Mouse (Mus musculus) liver, embryonic 13.5 days (tissue): ENCODE results near the gene Rpl38. TPM values are rescaled to one million over a fixed set of nuclear protein-coding genes. Genes with fewer than 3 reads are reported as not detected.
"Not testable (repeated sequence)": the region's sequence is repeated elsewhere in the genome, so short reads cannot be mapped to it uniquely, and the experiment has no call there.

Source experiments
- ATAC-seq: fragments of 200-750 bp; cut with Nextera tagmentation; 2 replicates; pipeline ENCODE4 v1.8.0; 2017; ENCODE audit warnings: low read depth, mild to moderate bottlenecking, moderate number of reproducible peaks, moderate library complexity
- DNase-seq: peaks from one replicate; pipeline ENCODE4 v3.0.0; 2022
- H3K27ac ChIP-seq: fragments of 300-500 bp; sonication (generic); 2 replicates; pipeline ENCODE4 v1.5.1; 2015; ENCODE audit warnings: moderate library complexity, mild to moderate bottlenecking, inconsistent platforms
- H3K27me3 ChIP-seq: fragments of 300-500 bp; sonication (generic); 2 replicates; pipeline ENCODE4 v1.6.1; 2015; ENCODE audit warnings: mild to moderate bottlenecking, inconsistent platforms
- H3K36me3 ChIP-seq: fragments of 300-500 bp; sonication (generic); 2 replicates; pipeline ENCODE4 v1.6.1; 2015; ENCODE audit warnings: mild to moderate bottlenecking, inconsistent platforms
- H3K4me1 ChIP-seq: fragments of 300-500 bp; sonication (generic); replicated peaks from 2 replicates; pipeline ENCODE4 v1.6.1; 2015; ENCODE audit warnings: inconsistent platforms
- H3K4me2 ChIP-seq: fragments of 300-500 bp; sonication (generic); 2 replicates; pipeline ENCODE4 v1.6.1; 2015; ENCODE audit warnings: inconsistent platforms, mild to moderate bottlenecking, moderate library complexity
- H3K4me3 ChIP-seq: fragments of 300-500 bp; sonication (generic); replicated peaks from 2 replicates; pipeline ENCODE4 v1.5.1; 2015; ENCODE audit warnings: mild to moderate bottlenecking, inconsistent platforms
- H3K9ac ChIP-seq: fragments of 300-500 bp; sonication (generic); 2 replicates; pipeline ENCODE4 v1.6.1; 2015; ENCODE audit warnings: mild to moderate bottlenecking, inconsistent platforms
- H3K9me3 ChIP-seq: fragments of 300-500 bp; sonication (generic); replicated peaks from 2 replicates; pipeline ENCODE4 v1.6.1; 2016; ENCODE audit warnings: inconsistent platforms
- WGBS: fragments of 180-500 bp; shearing (Covaris S2); methylation state at CpG from one replicate; pipeline ENCODE4 v1.1.7; 2015; ENCODE audit not compliant: insufficient replicate concordance; 5-methylcytosine and 5-hydroxymethylcytosine counted together
- polyA plus RNA-seq: library from polyadenylated mRNA; unstranded; fragments of >200 nt; fragmentation: Nextera tagmentation; extraction: Ambion mirVana; gene quantifications from 2 replicates; pipeline ENCODE4 v1.2.1, GENCODE M21; 2015

The Rpl38 gene
- polyA plus RNA-seq, 1 experiment from 2014 or later = 1,120 TPM

DNA sequence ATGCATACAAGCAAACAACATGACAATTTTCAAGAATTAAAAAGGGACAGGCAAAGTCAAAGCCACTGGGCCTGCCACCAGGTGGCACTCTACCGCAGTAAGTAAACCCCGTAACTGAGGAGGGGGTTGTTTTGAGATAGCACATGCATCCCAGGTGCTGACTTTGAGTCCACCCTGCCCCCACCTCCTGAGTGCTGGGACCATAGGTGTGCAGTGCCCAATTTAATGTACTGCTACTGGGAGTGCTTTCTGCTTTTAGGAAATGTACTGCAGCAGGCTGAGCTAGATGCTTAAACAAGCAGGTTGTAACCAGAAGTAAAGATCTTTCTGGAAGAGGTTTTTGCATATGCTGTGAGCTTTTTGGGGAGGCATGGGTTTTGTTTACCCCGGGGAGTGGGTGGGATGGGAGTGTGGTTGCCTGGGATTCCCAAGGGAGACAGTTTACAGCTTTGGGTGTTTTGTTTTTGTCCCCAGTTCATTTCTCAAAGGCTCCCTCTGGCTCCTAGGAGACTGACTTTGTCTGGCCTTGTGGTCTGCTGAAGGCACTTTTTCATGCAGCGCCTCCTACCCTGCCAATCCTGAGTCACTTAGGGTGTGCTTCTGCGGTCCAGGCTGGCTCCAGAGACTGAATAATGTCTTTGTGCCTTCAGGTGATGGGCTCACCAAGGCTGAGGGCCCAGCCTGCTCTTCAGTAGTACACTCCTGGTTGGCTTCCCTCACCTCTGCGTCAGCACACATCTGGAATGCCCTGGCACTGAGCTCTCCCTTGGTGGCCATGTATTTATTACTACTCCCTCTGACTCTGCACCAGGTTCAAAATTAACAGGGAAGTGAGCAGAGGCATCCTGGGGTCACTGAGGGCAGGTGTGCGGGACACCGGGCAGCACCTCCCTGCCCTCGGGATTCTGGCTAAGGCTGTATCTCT lies 4.7 kb downstream of the Rpl38 start:
- DNase-seq = no peak
- H3K36me3 ChIP-seq = peaks cover 45% of the 10 kb centered on the region
- H3K4me2 ChIP-seq = no peak overlapping the region
- no peak overlapping the region for H3K4me3 ChIP-seq
- peak overlapping the region; percentile 18; the same call in 1 of the 2 replicates for H3K27ac ChIP-seq
- peaks cover 82% of the 10 kb centered on the region for H3K4me1 ChIP-seq
- WGBS = 65% methylated on average over 9 of the region's 9 CpGs
- peaks cover 22% of the 10 kb centered on the region for H3K27me3 ChIP-seq
- H3K9ac ChIP-seq = no peak overlapping the region
- no peak for ATAC-seq
- H3K9me3 ChIP-seq = no peaks in the 10 kb centered on the region

DNA sequence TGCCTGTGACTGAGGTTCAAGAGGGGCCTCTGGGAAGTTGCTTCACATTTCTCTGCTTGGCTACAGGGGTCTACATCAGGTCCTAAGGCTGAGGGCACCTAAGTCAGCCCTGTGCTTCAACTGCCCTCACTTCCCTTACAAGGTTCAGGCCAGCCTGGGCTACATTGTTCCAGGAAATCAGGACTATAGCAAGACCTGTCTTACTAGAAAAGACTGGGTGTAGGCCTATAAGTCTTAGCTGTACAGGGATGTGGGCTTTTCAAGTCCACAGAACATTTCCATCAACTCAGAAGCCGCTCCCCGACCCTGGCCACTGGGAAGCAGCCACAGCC lies 5.4 kb downstream of the Rpl38 start:
- H3K27ac ChIP-seq = peak overlapping the region; percentile 18; the same call in 1 of the 2 replicates
- H3K9ac ChIP-seq = no peak overlapping the region
- 66% methylated on average over 2 of the region's 2 CpGs for WGBS
- DNase-seq (no peak), ATAC-seq (no peak)
- no peak overlapping the region for H3K4me2 ChIP-seq
- H3K36me3 ChIP-seq = peaks cover 45% of the 10 kb centered on the region
- no peaks in the 10 kb centered on the region for H3K9me3 ChIP-seq
- peaks cover 82% of the 10 kb centered on the region for H3K4me1 ChIP-seq
- no peak overlapping the region for H3K4me3 ChIP-seq
- H3K27me3 ChIP-seq = peaks cover 22% of the 10 kb centered on the region

DNA sequence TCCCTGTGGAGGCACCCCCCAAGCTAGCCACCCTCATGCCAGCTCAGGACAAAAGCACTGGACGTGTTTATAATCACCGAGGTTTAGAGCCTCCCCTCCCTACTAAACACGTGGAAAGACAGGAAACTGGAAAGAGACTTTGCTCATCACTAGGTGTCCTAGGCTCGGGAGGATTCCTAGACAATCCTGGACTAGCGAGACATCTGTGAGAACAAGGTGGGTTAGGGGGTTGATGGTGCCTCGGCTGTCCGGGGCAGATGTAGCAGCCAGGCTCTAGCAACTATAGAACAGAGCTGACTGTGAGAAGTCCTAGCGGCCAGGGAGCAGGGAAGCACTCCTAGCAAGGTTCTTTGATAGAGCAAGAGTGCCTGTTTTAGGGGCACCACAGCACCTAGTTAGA lies 5.9 kb downstream of the Rpl38 start:
- peaks cover 22% of the 10 kb centered on the region for H3K27me3 ChIP-seq
- WGBS = 44% methylated on average over 8 of the region's 8 CpGs
- no peak overlapping the region for H3K9ac ChIP-seq
- peaks cover 45% of the 10 kb centered on the region for H3K36me3 ChIP-seq
- no peaks in the 10 kb centered on the region for H3K9me3 ChIP-seq
- no peak overlapping the region for H3K4me2 ChIP-seq
- H3K4me3 ChIP-seq = no peak overlapping the region
- ATAC-seq (no peak), DNase-seq (no peak)
- peaks cover 84% of the 10 kb centered on the region for H3K4me1 ChIP-seq
- H3K27ac ChIP-seq = no peak overlapping the region

DNA sequence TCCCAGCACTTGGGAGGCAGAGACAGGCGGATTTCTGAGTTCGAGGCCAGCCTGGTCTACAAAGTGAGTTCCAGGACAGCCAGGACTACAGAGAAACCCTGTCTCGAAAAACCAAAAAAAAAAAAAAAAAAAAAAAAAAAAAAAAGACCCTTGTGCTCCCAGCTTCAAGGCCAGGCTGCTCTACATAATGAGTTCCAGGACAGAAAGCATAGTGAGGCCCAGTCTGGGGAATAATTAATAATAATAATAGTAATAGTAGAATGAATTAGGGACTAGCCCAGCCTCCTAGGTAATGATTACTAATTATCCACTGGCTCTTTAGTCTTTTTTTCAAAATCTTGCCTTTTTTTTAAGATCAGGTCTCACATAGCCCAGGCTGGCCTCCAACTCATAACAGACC lies 6.5 kb downstream of the Rpl38 start:
- H3K27ac ChIP-seq = not testable (repeated sequence)

GRCm38 (mm10) chr11:114675341-114675825 lies 7.1 kb downstream of the Rpl38 start, which contains the start of gene Ttyh2:
Gene Ttyh2 (plus strand): TSS chr11:114675431.
- peak; percentile 89 for ATAC-seq
- under 1% methylated on average over 40 of the region's 40 CpGs for WGBS
- peak within 1 kb of the TSS; percentile 74 for H3K9ac ChIP-seq
- peaks cover 22% of the 10 kb centered on the region for H3K27me3 ChIP-seq
- H3K36me3 ChIP-seq = peaks cover 36% of the 10 kb centered on the region
- DNase-seq = peak; percentile 81
- peak within 1 kb of the TSS; percentile 97 for H3K4me2 ChIP-seq
- H3K4me1 ChIP-seq = peaks cover 84% of the 10 kb centered on the region
- no peak within 1 kb of the TSS for H3K27ac ChIP-seq
- no peaks in the 10 kb centered on the region for H3K9me3 ChIP-seq
- H3K4me3 ChIP-seq = peak within 1 kb of the TSS; percentile 67

More for the DNA sequence above, 6.5 kb downstream of the Rpl38 start:
- H3K9me3 ChIP-seq, DNase-seq, H3K9ac ChIP-seq, H3K4me3 ChIP-seq, ATAC-seq: not testable (repeated sequence)
- Histone ChIP-seq H3K4me2 (peak overlapping the region; percentile 97), H3K27me3 (peaks cover 22% of the 10 kb centered on the region), H3K36me3 (peaks cover 42% of the 10 kb centered on the region), H3K4me1 (peaks cover 84% of the 10 kb centered on the region)
- 53% methylated on average over 2 of the region's 3 CpGs for WGBS

- Histone ChIP-seq H3K4me1 (peaks cover 84% of the 10 kb centered on the region), H3K36me3 (peaks cover 31% of the 10 kb centered on the region), H3K4me3 (peak overlapping the region; percentile 67), H3K4me2 (peak overlapping the region; percentile 97), H3K27me3 (peaks cover 22% of the 10 kb centered on the region), H3K9ac (peak overlapping the region; percentile 74), H3K27ac (no peak overlapping the region), H3K9me3 (no peaks in the 10 kb centered on the region)
- under 1% methylated on average over 27 of the region's 27 CpGs for WGBS
- DNase-seq (no peak), ATAC-seq (no peak)
Observed at GRCm38 (mm10) chr11:114675826-114676401, 7.6 kb downstream of the Rpl38 start.

DNA sequence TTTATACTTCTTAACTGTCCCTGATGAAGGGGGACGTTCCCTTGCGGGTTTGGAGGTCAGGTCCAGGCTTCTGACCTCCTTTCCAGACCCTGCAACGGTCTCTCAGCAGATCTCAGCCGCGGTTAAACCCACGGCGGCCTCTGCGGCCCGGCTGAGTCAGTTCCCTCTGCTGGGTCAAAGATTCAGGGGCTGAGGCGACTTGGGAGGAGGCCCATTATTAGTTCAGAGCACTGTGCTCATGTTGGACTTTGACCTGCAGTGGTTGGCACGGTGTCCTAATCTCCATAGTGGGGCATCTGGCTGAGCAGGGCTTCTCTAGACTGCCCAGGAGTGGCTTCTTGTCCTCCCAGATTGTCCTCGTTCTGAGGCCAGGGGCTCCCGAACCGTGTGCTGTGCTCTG lies 8.1 kb downstream of the Rpl38 start:
- DNase-seq = no peak
- peaks cover 84% of the 10 kb centered on the region for H3K4me1 ChIP-seq
- H3K9ac ChIP-seq = peak overlapping the region; percentile 74
- no peak for ATAC-seq
- H3K4me2 ChIP-seq = peak overlapping the region; percentile 97
- H3K36me3 ChIP-seq = peaks cover 25% of the 10 kb centered on the region
- H3K4me3 ChIP-seq = peak overlapping the region; percentile 67
- H3K27me3 ChIP-seq = peaks cover 22% of the 10 kb centered on the region
- 3% methylated on average over 14 of the region's 14 CpGs for WGBS
- H3K9me3 ChIP-seq = no peaks in the 10 kb centered on the region
- H3K27ac ChIP-seq = no peak overlapping the region

DNA sequence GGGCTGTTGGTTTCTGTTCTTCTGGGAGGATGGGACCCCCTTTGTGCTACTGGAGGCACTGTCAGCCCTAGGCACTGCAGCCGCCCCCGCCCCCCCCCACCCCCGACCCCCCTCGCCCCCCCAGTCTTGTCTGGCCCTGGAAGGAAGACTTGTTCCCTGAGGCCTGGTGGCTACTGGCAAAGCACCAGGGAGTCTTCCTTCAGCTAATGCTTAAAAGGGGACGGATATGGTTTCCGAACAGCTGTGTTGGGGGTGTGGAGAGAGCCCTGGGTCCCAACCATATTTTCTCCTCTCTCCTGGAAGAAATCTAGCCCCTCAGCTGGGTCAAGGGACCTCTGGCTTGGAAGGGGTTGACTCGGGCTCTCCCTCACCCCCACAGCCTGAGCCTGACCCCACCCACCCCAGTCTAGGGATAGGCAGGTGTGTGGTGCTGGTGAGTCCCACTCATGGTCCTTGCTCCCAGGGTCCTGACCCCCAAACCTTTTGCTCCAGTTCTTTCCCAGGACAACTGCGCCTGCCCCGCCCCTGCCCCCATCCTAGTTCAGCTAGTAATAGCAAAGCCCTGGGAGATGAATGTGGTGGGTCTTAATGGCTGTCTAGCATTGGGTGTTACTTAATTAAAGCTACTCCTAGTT lies 8.7 kb downstream of the Rpl38 start:
- Histone ChIP-seq H3K9ac (peak overlapping the region; percentile 74; the same call in 1 of the 2 replicates), H3K4me1 (peaks cover 78% of the 10 kb centered on the region), H3K4me3 (peak overlapping the region; percentile 67), H3K36me3 (peaks cover 20% of the 10 kb centered on the region), H3K27ac (no peak overlapping the region), H3K27me3 (peaks cover 22% of the 10 kb centered on the region), H3K9me3 (no peaks in the 10 kb centered on the region), H3K4me2 (peak overlapping the region; percentile 97)
- ATAC-seq (no peak), DNase-seq (no peak)
- 41% methylated on average over 9 of the region's 9 CpGs for WGBS

- DNase-seq = no peak
- Histone ChIP-seq H3K4me1 (peaks cover 77% of the 10 kb centered on the region), H3K4me3 (no peak overlapping the region), H3K9ac (no peak overlapping the region), H3K36me3 (no peaks in the 10 kb centered on the region), H3K27me3 (peaks cover 22% of the 10 kb centered on the region), H3K4me2 (no peak overlapping the region), H3K27ac (peak overlapping the region; percentile 36; the same call in 1 of the 2 replicates), H3K9me3 (no peaks in the 10 kb centered on the region)
- WGBS = 29% methylated on average over 8 of the region's 8 CpGs
- no peak for ATAC-seq
Observed at GRCm38 (mm10) chr11:114679582-114679981, 11.3 kb downstream of the Rpl38 start.

- Histone ChIP-seq H3K4me2 (no peak overlapping the region), H3K9ac (no peak overlapping the region), H3K36me3 (no peaks in the 10 kb centered on the region), H3K9me3 (no peaks in the 10 kb centered on the region), H3K4me1 (peaks cover 76% of the 10 kb centered on the region), H3K4me3 (no peak overlapping the region), H3K27ac (no peak overlapping the region), H3K27me3 (peaks cover 22% of the 10 kb centered on the region)
- 71% methylated on average over 10 of the region's 10 CpGs for WGBS
- DNase-seq (no peak), ATAC-seq (no peak)
Observed at GRCm38 (mm10) chr11:114680291-114680690, 12.0 kb downstream of the Rpl38 start.

GRCm38 (mm10) chr11:114681054-114681453 lies 12.7 kb downstream of the Rpl38 start:
- H3K27ac ChIP-seq = no peak overlapping the region

More at GRCm38 (mm10) chr11:114681054-114681453, 12.7 kb downstream of the Rpl38 start:
- no peaks in the 10 kb centered on the region for H3K9me3 ChIP-seq
- H3K27me3 ChIP-seq = peaks cover 14% of the 10 kb centered on the region
- H3K9ac ChIP-seq = no peak overlapping the region
- H3K4me2 ChIP-seq = no peak overlapping the region
- ATAC-seq = no peak
- WGBS = 67% methylated on average over 5 of the region's 5 CpGs
- no peaks in the 10 kb centered on the region for H3K36me3 ChIP-seq
- peaks cover 74% of the 10 kb centered on the region for H3K4me1 ChIP-seq
- no peak for DNase-seq
- H3K4me3 ChIP-seq = no peak overlapping the region
